Mouse (Mus musculus): Measurements from ENCODE around the gene Ssr3. TPM values are rescaled to one million over a fixed set of nuclear protein-coding genes. Genes with fewer than 3 reads are reported as not detected.
A peak's percentile ranks its signal among the peaks of the same experiment; 100 is the strongest.
"Not testable (repeated sequence)": the region's sequence is repeated elsewhere in the genome, so short reads cannot be mapped to it uniquely, and the experiment has no call there.

Ssr3 gene
- 10 to 100 TPM; 90.2 to 91.3 TPM for total RNA-seq (2021)
- long read RNA-seq, experiment 1, transcript Ssr3-201 (5 exons, 2,957 nt): major isoform, 110 of 123 reads
- long read RNA-seq, experiment 1, partial matches to known transcripts: 0 of 123 reads
- long read RNA-seq, experiment 1, other reads (novel, unspliced or antisense): 11 of 123 reads
- long read RNA-seq, experiment 2, transcript Ssr3-201 (5 exons, 2,957 nt): major isoform, 64 of 70 reads
- long read RNA-seq, experiment 2, partial matches to known transcripts: 0 of 70 reads
- long read RNA-seq, experiment 2, other reads (novel, unspliced or antisense): 4 of 70 reads

- DNase-seq (ENCODE audit: low spot score in 2 of 2): peak; percentile 96 to 98
Observed at GRCm38 (mm10) chr3:65392421-65392817, at the start of gene Ssr3. TSS of gene Ssr3 (minus strand) at chr3:65392623.

DNA sequence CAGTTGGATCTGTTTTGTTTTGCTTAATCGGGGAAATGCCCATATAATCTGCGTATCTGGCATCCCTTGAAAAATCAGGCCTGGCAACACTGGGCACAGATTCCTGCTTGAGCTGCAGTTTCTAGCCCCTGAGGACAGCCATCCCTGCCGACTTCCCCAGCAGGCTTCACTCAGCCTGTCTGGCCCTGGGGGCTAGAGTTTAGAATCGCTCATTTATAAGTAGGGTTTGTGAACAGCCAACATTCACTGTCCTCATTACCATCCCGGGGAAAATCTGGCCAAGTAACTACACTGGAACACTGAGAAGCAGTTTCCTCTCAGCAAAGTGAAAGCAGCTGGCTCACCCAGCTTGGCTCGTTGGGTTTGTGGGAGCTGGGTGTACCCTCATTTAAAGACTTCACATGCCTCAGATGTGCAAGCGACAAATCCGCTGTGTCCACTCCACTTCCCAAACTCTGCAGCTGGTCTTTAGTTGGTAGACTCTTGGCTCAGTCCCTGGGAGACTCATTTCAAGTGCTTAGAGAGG lies 49.2 kb upstream of the Ssr3 start:
- peak; percentile 28 to 44 for DNase-seq (ENCODE audit: low spot score in 2 of 2)

DNA sequence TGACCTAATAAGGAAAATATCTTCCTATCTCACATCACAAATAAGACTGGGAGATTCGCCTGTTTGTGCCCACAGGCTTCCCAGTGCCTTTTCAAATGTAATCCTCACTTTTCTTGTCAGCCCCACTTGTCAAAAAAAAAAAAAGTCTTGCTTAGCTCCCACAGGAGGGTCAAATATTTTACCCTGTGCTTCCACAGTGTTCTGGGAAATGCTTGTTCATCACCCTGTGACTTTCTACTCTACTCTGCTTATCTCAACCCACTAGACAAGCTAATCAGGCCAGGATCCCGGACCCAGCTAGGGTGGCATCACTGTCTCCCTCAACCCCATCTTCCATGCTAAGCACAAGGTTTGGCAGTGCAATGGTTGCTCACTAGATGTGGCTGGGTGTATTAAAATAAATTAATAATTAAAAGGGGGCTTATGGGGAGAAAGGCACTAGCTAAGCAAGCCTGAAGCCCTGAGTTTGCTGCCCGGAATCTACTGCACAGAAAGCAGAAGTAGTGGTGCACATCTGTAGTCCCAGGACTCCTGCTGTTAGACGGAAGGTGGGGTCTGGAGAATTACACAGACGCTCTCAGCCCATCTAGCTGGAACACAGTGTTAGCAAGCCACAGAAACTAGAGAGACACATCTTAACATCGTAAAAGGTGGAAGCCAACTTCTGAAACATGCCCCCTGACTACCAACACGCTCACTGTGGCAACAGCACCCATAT lies 46.2 kb upstream of the Ssr3 start:
- no peak for DNase-seq (ENCODE audit: low spot score in 2 of 2)

DNA sequence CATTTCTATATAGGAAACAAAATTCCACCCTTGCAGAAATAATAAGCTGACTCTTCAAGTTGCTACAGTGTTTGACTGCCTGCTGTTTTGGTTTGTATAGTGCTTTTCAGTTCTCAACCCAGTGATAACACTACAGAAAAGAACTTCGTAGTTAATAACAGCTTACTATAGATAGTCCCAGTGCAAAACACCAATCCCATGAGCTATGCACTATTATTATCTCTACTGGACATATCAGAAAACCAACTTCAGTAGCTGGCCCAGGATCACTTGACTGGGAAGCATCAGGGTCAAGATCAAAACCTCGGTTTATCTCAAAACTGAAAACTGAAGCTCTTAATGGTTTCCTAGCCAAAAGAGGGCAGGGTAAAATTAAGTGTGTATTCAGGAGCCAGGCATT lies 43.4 kb upstream of the Ssr3 start:
- DNase-seq (ENCODE audit: low spot score in 2 of 2): no peak

GRCm38 (mm10) chr3:65435101-65435571 lies 42.7 kb upstream of the Ssr3 start:
- no peak for DNase-seq (ENCODE audit: low spot score in 2 of 2)

- DNase-seq (ENCODE audit: low spot score in 2 of 2): no peak
Observed at GRCm38 (mm10) chr3:65432236-65432635, 39.8 kb upstream of the Ssr3 start.

DNA sequence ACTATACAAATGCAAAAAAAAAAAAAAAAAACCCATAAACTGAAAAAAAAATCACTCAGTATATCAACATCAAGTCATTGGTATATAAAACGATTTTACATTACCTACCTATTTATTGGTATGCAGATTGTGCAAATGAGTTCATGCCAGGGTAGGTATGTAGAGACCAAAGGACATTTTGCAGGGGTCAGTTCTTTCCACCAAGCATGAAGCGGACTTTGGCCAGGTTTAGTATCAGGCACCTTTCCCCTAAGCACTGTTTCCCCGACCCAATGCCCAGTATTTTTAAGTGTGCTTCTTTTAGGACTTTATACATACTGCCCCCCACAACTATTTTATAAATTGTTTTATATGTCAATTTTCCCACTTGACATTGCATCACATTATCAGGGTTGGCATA lies 27.3 kb upstream of the Ssr3 start:
- DNase-seq (ENCODE audit: low spot score in 2 of 2): no peak

DNA sequence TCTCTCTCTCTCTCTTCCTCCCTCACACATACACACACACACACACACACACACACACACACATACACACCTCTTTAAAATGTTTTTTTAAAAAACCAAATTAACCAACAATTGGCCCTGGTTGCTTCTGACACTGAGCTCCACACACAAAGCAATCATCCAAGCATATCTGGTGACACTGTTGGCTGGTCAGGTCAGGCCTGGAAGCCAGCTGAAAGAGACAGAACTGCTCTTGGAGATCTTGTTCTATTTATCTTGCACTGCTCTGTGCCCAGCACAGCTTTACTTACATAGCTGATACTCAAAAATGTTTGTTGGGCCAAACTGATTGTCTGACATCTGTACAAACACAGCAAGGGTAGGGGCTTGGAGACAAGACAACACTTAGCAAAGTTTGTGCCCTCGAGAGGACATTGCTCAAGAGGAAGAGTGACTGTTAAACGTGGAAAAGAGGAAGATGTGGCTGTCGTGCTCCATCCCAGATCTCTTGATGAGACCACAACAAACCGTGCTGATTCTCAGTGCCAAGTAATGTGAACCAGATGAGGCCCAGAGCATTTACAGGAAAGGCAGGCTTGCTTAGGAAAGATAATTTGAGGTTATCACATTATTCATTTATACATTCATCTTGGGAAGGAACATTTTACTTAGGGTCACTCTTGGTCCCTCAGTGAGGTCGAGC lies 25.6 kb upstream of the Ssr3 start:
- no peak for DNase-seq (ENCODE audit: low spot score in 2 of 2)

GRCm38 (mm10) chr3:65416571-65416970 lies 24.1 kb upstream of the Ssr3 start:
- DNase-seq (ENCODE audit: low spot score in 2 of 2): no peak

DNA sequence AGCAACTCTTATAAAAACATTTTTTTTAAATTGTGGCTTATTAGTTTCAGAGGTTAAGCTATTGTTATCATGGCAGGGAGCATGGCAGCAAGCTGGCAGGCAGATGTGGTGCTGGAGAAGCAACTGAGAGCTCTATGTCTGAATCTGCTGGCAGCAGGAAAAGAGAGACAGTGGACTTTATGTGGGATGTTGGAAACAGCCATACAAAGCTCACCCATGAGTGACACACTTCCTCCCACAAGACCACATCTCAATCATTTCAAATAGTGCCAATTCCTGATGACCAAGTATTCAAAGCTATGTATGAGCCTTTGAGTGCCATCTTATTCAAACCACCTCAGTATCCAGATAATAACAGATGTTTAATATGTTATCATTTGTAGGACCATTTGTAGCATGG lies 15.5 kb upstream of the Ssr3 start:
- DNase-seq (ENCODE audit: low spot score in 2 of 2): no peak

GRCm38 (mm10) chr3:65405781-65406180 lies 13.4 kb upstream of the Ssr3 start:
- DNase-seq (ENCODE audit: low spot score in 2 of 2): no peak

DNA sequence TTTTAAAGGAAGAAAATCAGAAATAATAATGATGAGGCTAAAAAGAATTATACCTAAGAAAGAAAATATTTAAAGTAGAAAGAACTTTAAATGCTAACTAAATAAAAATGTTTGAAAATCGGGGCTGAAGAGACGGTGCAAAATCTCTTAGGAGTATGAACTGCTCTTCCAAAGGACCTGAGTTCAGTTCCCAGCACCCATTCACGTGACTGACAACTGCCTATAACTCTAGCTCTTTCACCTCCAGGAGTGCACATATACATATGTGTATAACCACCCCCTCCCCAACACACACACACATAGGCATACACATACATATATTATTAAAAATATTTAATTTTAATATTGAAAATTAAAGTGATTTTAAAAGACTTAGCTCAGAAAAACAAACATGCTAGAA lies 5.1 kb upstream of the Ssr3 start:
- DNase-seq (ENCODE audit: low spot score in 2 of 2): no peak

DNA sequence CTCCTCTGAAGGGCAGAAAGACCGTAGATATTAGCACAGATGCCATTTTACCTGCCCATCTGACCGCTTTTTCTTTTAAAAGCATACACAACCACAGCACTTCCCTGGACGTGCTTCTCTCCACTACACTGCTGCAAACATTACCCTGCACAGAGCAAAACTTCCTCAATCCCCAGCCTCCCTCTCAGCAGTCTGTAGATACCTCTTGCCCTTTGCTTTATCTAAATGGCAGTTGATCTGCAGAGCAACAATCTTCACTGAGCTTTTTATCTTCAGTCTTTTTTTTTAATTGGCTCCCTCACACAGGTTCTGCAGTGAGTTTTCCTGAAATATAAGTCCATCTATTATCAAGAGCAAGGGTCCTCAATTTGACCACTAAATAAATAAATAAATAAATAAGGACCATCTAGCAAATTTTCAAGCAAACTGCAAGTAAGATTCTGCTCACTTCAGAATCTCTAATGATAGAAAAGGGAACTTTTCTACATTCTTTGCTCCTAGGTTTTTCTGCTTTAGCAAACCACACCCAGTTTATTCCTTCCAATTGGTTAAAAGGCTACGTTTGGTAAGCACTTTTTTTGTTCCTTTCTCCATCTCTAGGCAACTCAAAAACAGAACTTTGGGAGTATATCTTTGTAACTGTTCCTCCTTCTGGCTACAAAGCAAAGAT lies 4.5 kb upstream of the Ssr3 start:
- no peak for DNase-seq (ENCODE audit: low spot score in 2 of 2)

- DNase-seq (ENCODE audit: low spot score in 2 of 2): not testable (repeated sequence)
Observed at GRCm38 (mm10) chr3:65395111-65395510, 2.7 kb upstream of the Ssr3 start.

- DNase-seq (ENCODE audit: low spot score in 2 of 2): no peak
Observed at GRCm38 (mm10) chr3:65391784-65392420, 521 bp downstream of the Ssr3 start.

DNA sequence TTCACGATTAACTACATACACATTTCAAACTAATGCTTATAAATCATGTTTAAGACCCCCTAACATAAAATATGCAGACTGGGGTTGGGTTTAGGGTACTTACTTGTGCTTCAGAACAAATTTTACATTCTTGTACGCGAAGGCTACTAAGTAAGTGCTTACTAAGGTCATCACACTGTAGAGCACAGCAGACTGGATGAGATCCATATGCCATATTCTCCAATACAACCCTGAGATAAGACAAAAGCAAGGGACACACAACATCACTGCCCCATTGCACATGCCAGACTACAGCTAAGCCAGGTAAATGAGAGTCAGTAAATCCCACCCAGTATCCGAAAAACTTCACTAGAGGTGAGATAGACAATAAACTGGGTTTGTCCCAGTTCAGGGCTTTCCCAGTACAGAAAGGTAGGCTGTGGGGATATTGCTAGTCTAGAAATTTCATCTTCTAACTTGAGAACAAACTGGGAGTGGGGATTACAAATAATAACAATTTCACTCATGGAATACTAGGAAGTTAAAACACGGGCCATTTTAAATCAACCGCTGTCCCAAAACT lies 1.1 kb downstream of the Ssr3 start:
- no peak for DNase-seq (ENCODE audit: low spot score in 2 of 2)

DNA sequence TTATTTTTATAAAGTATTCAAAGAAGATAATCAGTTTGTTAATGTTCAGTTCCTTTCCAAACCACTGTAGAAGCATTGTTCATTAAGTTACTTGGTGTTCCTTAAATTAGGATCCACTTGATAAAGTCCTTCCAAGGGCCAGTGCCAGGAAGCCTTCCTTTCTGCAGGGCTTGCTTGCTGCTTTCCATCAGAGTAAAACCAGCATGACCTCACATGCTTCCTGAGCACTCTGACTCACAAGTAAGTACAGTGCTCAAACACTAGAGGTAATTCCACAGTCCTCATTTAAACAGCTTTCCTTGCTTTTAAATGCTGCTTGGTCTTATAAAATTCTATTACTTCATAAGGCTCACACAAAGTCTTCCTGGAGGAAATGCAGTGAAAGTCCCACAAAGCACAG lies 6.7 kb downstream of the Ssr3 start:
- DNase-seq (ENCODE audit: low spot score in 2 of 2): no peak

DNA sequence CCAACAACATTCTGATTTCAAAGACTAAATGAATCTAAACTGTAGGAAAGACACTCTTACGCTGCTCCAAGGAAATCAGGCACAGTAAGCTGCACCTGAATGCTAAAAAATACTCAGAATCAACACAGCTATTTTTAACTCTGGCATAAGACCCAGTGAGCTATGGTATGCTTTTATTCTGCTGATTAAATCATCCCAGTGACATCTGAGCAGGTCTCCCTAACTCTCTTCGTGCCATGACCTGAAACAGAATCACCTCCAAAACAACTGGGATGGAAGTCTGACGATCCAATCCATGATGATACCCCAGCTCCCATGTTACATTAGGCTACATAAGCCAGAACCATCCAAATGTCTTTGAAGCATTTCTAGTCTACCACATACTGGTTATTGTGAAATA lies 8.0 kb downstream of the Ssr3 start:
- no peak for DNase-seq (ENCODE audit: low spot score in 2 of 2)

DNA sequence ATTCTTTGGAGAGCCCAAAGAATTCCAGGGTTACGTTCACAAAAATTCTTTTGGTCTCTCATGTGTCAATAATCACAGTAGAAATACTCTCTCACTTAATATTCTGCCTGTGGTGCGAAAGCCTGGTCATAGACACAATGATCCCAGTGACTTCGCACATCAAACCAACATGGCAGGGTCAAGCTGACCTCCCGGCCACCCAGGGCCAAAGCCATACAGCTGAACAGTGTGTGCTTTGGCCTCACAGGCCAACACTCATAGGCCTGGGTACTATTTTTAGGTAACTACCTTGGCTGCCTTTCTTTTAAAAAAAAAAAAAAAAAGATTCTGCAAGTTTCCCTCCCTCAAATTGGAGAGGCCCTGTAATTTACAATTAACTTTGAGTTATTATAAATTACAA lies 11.3 kb downstream of the Ssr3 start:
- DNase-seq (ENCODE audit: low spot score in 2 of 2): no peak

DNA sequence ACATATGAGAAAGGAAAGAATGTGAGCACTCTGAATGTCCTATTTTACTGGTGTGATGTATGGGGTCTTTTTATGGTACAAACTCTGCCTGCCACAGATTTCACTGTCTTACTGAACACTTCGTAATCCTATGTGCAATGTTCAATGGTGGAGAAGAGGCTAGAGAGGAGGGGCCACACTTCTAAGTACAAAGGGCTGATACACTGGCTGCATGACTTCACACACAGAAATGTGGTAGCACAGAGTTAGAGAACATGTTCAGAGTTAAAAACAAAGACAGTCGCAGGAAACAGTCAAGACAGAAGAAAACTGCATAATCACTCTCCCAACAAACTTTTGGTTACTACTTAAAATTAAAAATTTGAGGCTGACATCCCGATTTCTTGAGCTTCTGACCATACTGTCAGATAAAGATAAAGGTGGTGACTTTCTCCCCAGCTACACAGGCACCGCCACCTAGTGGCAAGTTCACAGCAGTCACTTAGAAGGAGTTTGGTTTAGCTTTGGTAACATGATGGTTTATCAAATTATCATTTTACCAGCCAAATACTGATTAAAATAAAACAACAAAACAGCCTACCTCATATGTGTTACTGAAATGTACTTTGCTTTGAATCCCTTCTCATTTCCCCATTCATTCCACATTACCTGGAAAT lies 12.4 kb downstream of the Ssr3 start:
- peak; percentile 36 to 44 for DNase-seq (ENCODE audit: low spot score in 2 of 2)

All from left cerebral cortex, adult 18-20 months (tissue).